Mouse (Mus musculus) limb, embryonic 11.5 days (tissue): ENCODE data around the gene Slc6a5. TPM values are rescaled to one million over a fixed set of nuclear protein-coding genes. Genes with fewer than 3 reads are reported as not detected.

Experiments used
- polyA plus RNA-seq: library from polyadenylated mRNA; unstranded; fragments of >200 nt; fragmentation: Nextera tagmentation; extraction: Ambion mirVana; gene quantifications from 2 replicates; pipeline ENCODE4 v1.2.1, GENCODE M21; 2014

Gene Slc6a5
- polyA plus RNA-seq, 1 experiment from 2014 or later, result not detected

Other genes starting within 250 kb of the Slc6a5 start
- 2.5 and 3.8 TPM in 2 replicates for gene Htatip2, start 151.0 kb upstream of the Slc6a5 start, polyA plus RNA-seq
- 51.8 and 54.4 TPM in 2 replicates for gene Prmt3, start 131.8 kb upstream of the Slc6a5 start, polyA plus RNA-seq
- gene Nell1, start 64.7 kb downstream of the Slc6a5 start, polyA plus RNA-seq, result 0.65 and 1.9 TPM in 2 replicates